Mouse (Mus musculus): ENCODE results near the gene Lrmda.

GRCm38 (mm10) chr14:22608599-22608998 is 589.1 kb downstream of the Lrmda start:
- no peak for TF ChIP-seq POLR2AphosphoS2 (IDR thresholded peaks at IDR 0.05; ENCODE audit: low read length)
- TF ChIP-seq NRF1 (IDR thresholded peaks at IDR 0.05; ENCODE audit: insufficient read depth, low read depth, low read length, poor library complexity, severe bottlenecking), result no peak
- TF ChIP-seq MAZ (IDR thresholded peaks at IDR 0.05; ENCODE audit: low read depth, low read length), result no peak
- no peak for TF ChIP-seq SIN3A (IDR thresholded peaks at IDR 0.05; ENCODE audit: low read length)
- TF ChIP-seq TCF12 (IDR thresholded peaks at IDR 0.05; ENCODE audit: low read depth, low read length), result no peak
- no peak for TF ChIP-seq POLR2A (IDR thresholded peaks at IDR 0.05; ENCODE audit: control insufficient read depth in 1 of 2, insufficient read depth in 1 of 2, low read depth in 1 of 2, low read length in 2 of 2, poor library complexity in 1 of 2)
- no peak for TF ChIP-seq ELF1 (IDR thresholded peaks at IDR 0.05; ENCODE audit: low read depth, low read length)
- TF ChIP-seq MEF2A (IDR thresholded peaks at IDR 0.05; ENCODE audit: extremely low read depth, insufficient replicate concordance, low read depth, low read length, poor library complexity, severe bottlenecking), result no peak
- no peak for TF ChIP-seq CTCF (IDR thresholded peaks at IDR 0.05 in 2 of 3, conservative IDR thresholded peaks at IDR 0.05 in 1 of 3; ENCODE audit: control insufficient read depth in 1 of 3, insufficient read depth in 1 of 3, low read depth in 2 of 3, low read length in 3 of 3, poor library complexity in 1 of 3, severe bottlenecking in 1 of 3)
- no peak for TF ChIP-seq ZMIZ1 (IDR thresholded peaks at IDR 0.05; ENCODE audit: low read depth, low read length)
